Mouse (Mus musculus) megakaryocyte-erythroid progenitor cell, adult 5-6 weeks (primary cell): ENCODE data around the gene Zfp609. TPM values are rescaled to one million over a fixed set of nuclear protein-coding genes. Genes with fewer than 3 reads are reported as not detected.

ENCODE experiments used
- ATAC-seq: replicated peaks from 2 replicates; pipeline ENCODE4 v1.8.0; 2016; ENCODE audit warnings: mild to moderate bottlenecking, inconsistent platforms; ENCODE audit not compliant: severe bottlenecking, poor library complexity, low FRiP score, low TSS enrichment
- total RNA-seq, 2 experiments: library from RNA; stranded (forward) in 1 of 2; stranded (reverse) in 1 of 2; fragments of 200-1000, 215-1000 nt in 1 of 2; fragments of >200 nt in 1 of 2; fragmentation: Nextera tagmentation in 1 of 2; gene quantifications; 2 replicates each; pipeline ENCODE4 v1.2.3; 2014 to 2017

Zfp609 gene
- total RNA-seq (2014; fragmentation: Nextera tagmentation) (25.5 and 31.8 TPM in 2 replicates), total RNA-seq (2017) (3.6 and 13.8 TPM in 2 replicates)

- ATAC-seq, result peak; percentile 74
Measured at GRCm38 (mm10) chr9:65827344-65828015, at the start of gene Zfp609. Zfp609 (minus strand) TSS chr9:65827564.

GRCm38 (mm10) chr9:65859656-65860055 lies 32.3 kb upstream of the Zfp609 start:
- no peak for ATAC-seq

GRCm38 (mm10) chr9:65850203-65850602 lies 22.8 kb upstream of the Zfp609 start:
- ATAC-seq, result no peak

- ATAC-seq, result peak; percentile 34; the same call in 1 of the 2 replicates
Measured at GRCm38 (mm10) chr9:65848154-65848553, 20.8 kb upstream of the Zfp609 start.

- no peak for ATAC-seq
Measured at GRCm38 (mm10) chr9:65844421-65845165, 17.2 kb upstream of the Zfp609 start.

- ATAC-seq, result no peak
Measured at GRCm38 (mm10) chr9:65839841-65840240, 12.5 kb upstream of the Zfp609 start.

- ATAC-seq, result no peak
Measured at GRCm38 (mm10) chr9:65836916-65837315, 9.6 kb upstream of the Zfp609 start.

GRCm38 (mm10) chr9:65834628-65835354 lies 7.4 kb upstream of the Zfp609 start:
- no peak for ATAC-seq

GRCm38 (mm10) chr9:65833640-65834039 lies 6.3 kb upstream of the Zfp609 start:
- no peak for ATAC-seq

GRCm38 (mm10) chr9:65833230-65833629 lies 5.9 kb upstream of the Zfp609 start:
- no peak for ATAC-seq

- ATAC-seq, result no peak
Measured at GRCm38 (mm10) chr9:65832041-65832440, 4.7 kb upstream of the Zfp609 start.

GRCm38 (mm10) chr9:65831164-65831563 lies 3.8 kb upstream of the Zfp609 start:
- ATAC-seq, result no peak

- ATAC-seq, result no peak
Measured at GRCm38 (mm10) chr9:65830255-65830654, 2.9 kb upstream of the Zfp609 start.

GRCm38 (mm10) chr9:65829410-65829809 lies 2.0 kb upstream of the Zfp609 start:
- ATAC-seq, result peak; percentile 48; the same call in 1 of the 2 replicates

GRCm38 (mm10) chr9:65828511-65828910 lies 1.1 kb upstream of the Zfp609 start:
- ATAC-seq, result no peak

- no peak for ATAC-seq
Measured at GRCm38 (mm10) chr9:65828016-65828403, 646 bp upstream of the Zfp609 start.

- ATAC-seq, result peak; percentile 39
Measured at GRCm38 (mm10) chr9:65826588-65827343, 598 bp downstream of the Zfp609 start.

GRCm38 (mm10) chr9:65826226-65826587 lies 1.2 kb downstream of the Zfp609 start:
- peak; percentile 67 for ATAC-seq

GRCm38 (mm10) chr9:65823716-65824462 lies 3.5 kb downstream of the Zfp609 start:
- ATAC-seq, result no peak
